Mouse (Mus musculus): ENCODE measurements around the gene Gpc3. TPM values are rescaled to one million over a fixed set of nuclear protein-coding genes. Genes with fewer than 3 reads are reported as not detected.
"Not testable (repeated sequence)": the region's sequence is repeated elsewhere in the genome, so short reads cannot be mapped to it uniquely, and the experiment has no call there.

The Gpc3 gene
- polyA plus RNA-seq, 1 experiment from 2014 or later = 524 TPM

GRCm38 (mm10) chrX:52273016-52273415, 340.7 kb downstream of the Gpc3 start:
- H3K4me2 ChIP-seq = no peak overlapping the region
- WGBS = 79% methylated on average over 7 of the region's 7 CpGs
- no peaks in the 10 kb centered on the region; the same call in 1 of the 2 replicates for H3K27me3 ChIP-seq (replicated peaks; ENCODE audit: control insufficient read depth, insufficient read depth, low read length)
- H3K36me3 ChIP-seq (ENCODE audit: control insufficient read depth, insufficient read depth, low read length) = no peaks in the 10 kb centered on the region; the same call in 1 of the 2 replicates
- ATAC-seq (replicated peaks; ENCODE audit: low FRiP score) = no peak
- H3K4me3 ChIP-seq (ENCODE audit: low read depth, low read length) = no peak overlapping the region
- H3K4me1 ChIP-seq (replicated peaks; ENCODE audit: control insufficient read depth, insufficient read depth, low read length) = no peaks in the 10 kb centered on the region
- no peak overlapping the region for H3K9ac ChIP-seq (ENCODE audit: low read depth, low read length)
- no peak for DNase-seq (ENCODE audit: low spot score)
- no peak overlapping the region for H3K27ac ChIP-seq (ENCODE audit: low read depth, low read length)
- H3K9me3 ChIP-seq (ENCODE audit: control insufficient read depth, low read length) = no peaks in the 10 kb centered on the region

GRCm38 (mm10) chrX:52261991-52262390, 351.8 kb downstream of the Gpc3 start:
- no peak overlapping the region for H3K4me2 ChIP-seq
- no peak overlapping the region for H3K27ac ChIP-seq (ENCODE audit: low read depth, low read length)
- H3K9ac ChIP-seq (ENCODE audit: low read depth, low read length) = no peak overlapping the region
- H3K27me3 ChIP-seq (replicated peaks; ENCODE audit: control insufficient read depth, insufficient read depth, low read length) = no peaks in the 10 kb centered on the region
- no peak overlapping the region for H3K4me3 ChIP-seq (ENCODE audit: low read depth, low read length)
- H3K9me3 ChIP-seq (ENCODE audit: control insufficient read depth, low read length) = no peaks in the 10 kb centered on the region
- WGBS = 75% methylated on average over 11 of the region's 11 CpGs
- ATAC-seq (replicated peaks; ENCODE audit: low FRiP score) (no peak), DNase-seq (ENCODE audit: low spot score) (no peak)
- no peaks in the 10 kb centered on the region for H3K4me1 ChIP-seq (replicated peaks; ENCODE audit: control insufficient read depth, insufficient read depth, low read length)
- H3K36me3 ChIP-seq (ENCODE audit: control insufficient read depth, insufficient read depth, low read length) = no peaks in the 10 kb centered on the region

GRCm38 (mm10) chrX:52261546-52261945, 352.2 kb downstream of the Gpc3 start:
- no peaks in the 10 kb centered on the region for H3K9me3 ChIP-seq (ENCODE audit: control insufficient read depth, low read length)
- no peak overlapping the region for H3K4me3 ChIP-seq (ENCODE audit: low read depth, low read length)
- no peaks in the 10 kb centered on the region for H3K36me3 ChIP-seq (ENCODE audit: control insufficient read depth, insufficient read depth, low read length)
- H3K27me3 ChIP-seq (replicated peaks; ENCODE audit: control insufficient read depth, insufficient read depth, low read length) = no peaks in the 10 kb centered on the region
- H3K27ac ChIP-seq (ENCODE audit: low read depth, low read length) = no peak overlapping the region
- H3K4me2 ChIP-seq = no peak overlapping the region
- ATAC-seq (replicated peaks; ENCODE audit: low FRiP score) = no peak
- no peaks in the 10 kb centered on the region for H3K4me1 ChIP-seq (replicated peaks; ENCODE audit: control insufficient read depth, insufficient read depth, low read length)
- no peak overlapping the region for H3K9ac ChIP-seq (ENCODE audit: low read depth, low read length)
- DNase-seq (ENCODE audit: low spot score) = no peak
- 74% methylated on average over 7 of the region's 7 CpGs for WGBS

GRCm38 (mm10) chrX:52259771-52260170, 354.0 kb downstream of the Gpc3 start:
- H3K4me1 ChIP-seq (replicated peaks; ENCODE audit: control insufficient read depth, insufficient read depth, low read length); ATAC-seq (replicated peaks; ENCODE audit: low FRiP score); H3K27me3 ChIP-seq (replicated peaks; ENCODE audit: control insufficient read depth, insufficient read depth, low read length); H3K9me3 ChIP-seq (ENCODE audit: control insufficient read depth, low read length); DNase-seq (ENCODE audit: low spot score); H3K27ac ChIP-seq (ENCODE audit: low read depth, low read length); H3K4me3 ChIP-seq (ENCODE audit: low read depth, low read length); H3K9ac ChIP-seq (ENCODE audit: low read depth, low read length); H3K4me2 ChIP-seq; H3K36me3 ChIP-seq (ENCODE audit: control insufficient read depth, insufficient read depth, low read length): not testable (repeated sequence)
- WGBS = 55% methylated on average over 1 of the region's 1 CpGs

GRCm38 (mm10) chrX:52254526-52254925, 359.2 kb downstream of the Gpc3 start:
- peaks cover 6% of the 10 kb centered on the region; the same call in 1 of the 2 replicates for H3K27me3 ChIP-seq (replicated peaks; ENCODE audit: control insufficient read depth, insufficient read depth, low read length)
- no peak for DNase-seq (ENCODE audit: low spot score)
- no peaks in the 10 kb centered on the region for H3K36me3 ChIP-seq (ENCODE audit: control insufficient read depth, insufficient read depth, low read length)
- no peak overlapping the region for H3K4me2 ChIP-seq
- 74% methylated on average over 1 of the region's 1 CpGs for WGBS
- no peak for ATAC-seq (replicated peaks; ENCODE audit: low FRiP score)
- H3K9ac ChIP-seq (ENCODE audit: low read depth, low read length) = no peak overlapping the region
- no peaks in the 10 kb centered on the region for H3K9me3 ChIP-seq (ENCODE audit: control insufficient read depth, low read length)
- H3K4me1 ChIP-seq (replicated peaks; ENCODE audit: control insufficient read depth, insufficient read depth, low read length) = no peaks in the 10 kb centered on the region
- H3K27ac ChIP-seq (ENCODE audit: low read depth, low read length) = no peak overlapping the region
- H3K4me3 ChIP-seq (ENCODE audit: low read depth, low read length) = no peak overlapping the region

GRCm38 (mm10) chrX:52245694-52246297, 368.0 kb downstream of the Gpc3 start:
- Histone ChIP-seq H3K36me3 (ENCODE audit: control insufficient read depth, insufficient read depth, low read length) (no peaks in the 10 kb centered on the region), H3K4me3 (ENCODE audit: low read depth, low read length) (no peak overlapping the region), H3K27me3 (replicated peaks; ENCODE audit: control insufficient read depth, insufficient read depth, low read length) (no peaks in the 10 kb centered on the region; the same call in 1 of the 2 replicates), H3K9me3 (ENCODE audit: control insufficient read depth, low read length) (no peaks in the 10 kb centered on the region), H3K27ac (ENCODE audit: low read depth, low read length) (no peak overlapping the region), H3K9ac (ENCODE audit: low read depth, low read length) (no peak overlapping the region), H3K4me1 (replicated peaks; ENCODE audit: control insufficient read depth, insufficient read depth, low read length) (no peaks in the 10 kb centered on the region), H3K4me2 (no peak overlapping the region)
- DNase-seq (ENCODE audit: low spot score) = no peak
- WGBS = 74% methylated on average over 4 of the region's 4 CpGs
- ATAC-seq (replicated peaks; ENCODE audit: low FRiP score) = no peak

- Histone ChIP-seq H3K9me3 (ENCODE audit: control insufficient read depth, low read length) (no peaks in the 10 kb centered on the region), H3K4me1 (replicated peaks; ENCODE audit: control insufficient read depth, insufficient read depth, low read length) (no peaks in the 10 kb centered on the region), H3K27me3 (replicated peaks; ENCODE audit: control insufficient read depth, insufficient read depth, low read length) (0 out of 2 replicates have a peak, but pooled peaks cover 2% of the 10 kb centered on the region), H3K4me3 (ENCODE audit: low read depth, low read length) (no peak overlapping the region), H3K27ac (ENCODE audit: low read depth, low read length) (no peak overlapping the region), H3K9ac (ENCODE audit: low read depth, low read length) (no peak overlapping the region), H3K4me2 (no peak overlapping the region), H3K36me3 (ENCODE audit: control insufficient read depth, insufficient read depth, low read length) (no peaks in the 10 kb centered on the region)
- WGBS = 89% methylated on average over 4 of the region's 4 CpGs
- DNase-seq (ENCODE audit: low spot score) (no peak), ATAC-seq (replicated peaks; ENCODE audit: low FRiP score) (no peak)
These were observed 376.3 kb downstream of the Gpc3 start for GRCm38 (mm10) chrX:52237470-52237869.

- no peaks in the 10 kb centered on the region for H3K9me3 ChIP-seq (ENCODE audit: control insufficient read depth, low read length)
- WGBS = 76% methylated on average over 7 of the region's 7 CpGs
- H3K27me3 ChIP-seq (replicated peaks; ENCODE audit: control insufficient read depth, insufficient read depth, low read length) = 0 out of 2 replicates have a peak, but pooled peaks cover 2% of the 10 kb centered on the region
- no peak overlapping the region for H3K9ac ChIP-seq (ENCODE audit: low read depth, low read length)
- no peak overlapping the region for H3K4me3 ChIP-seq (ENCODE audit: low read depth, low read length)
- H3K4me1 ChIP-seq (replicated peaks; ENCODE audit: control insufficient read depth, insufficient read depth, low read length) = no peaks in the 10 kb centered on the region
- no peak overlapping the region for H3K4me2 ChIP-seq
- no peaks in the 10 kb centered on the region for H3K36me3 ChIP-seq (ENCODE audit: control insufficient read depth, insufficient read depth, low read length)
- ATAC-seq (replicated peaks; ENCODE audit: low FRiP score) (no peak), DNase-seq (ENCODE audit: low spot score) (no peak)
- H3K27ac ChIP-seq (ENCODE audit: low read depth, low read length) = no peak overlapping the region
These were observed 381.8 kb downstream of the Gpc3 start for GRCm38 (mm10) chrX:52231984-52232383.

- no peak for DNase-seq (ENCODE audit: low spot score)
- Histone ChIP-seq H3K36me3 (ENCODE audit: control insufficient read depth, insufficient read depth, low read length) (no peaks in the 10 kb centered on the region), H3K4me3 (ENCODE audit: low read depth, low read length) (no peak overlapping the region), H3K9ac (ENCODE audit: low read depth, low read length) (no peak overlapping the region), H3K27ac (ENCODE audit: low read depth, low read length) (no peak overlapping the region), H3K27me3 (replicated peaks; ENCODE audit: control insufficient read depth, insufficient read depth, low read length) (0 out of 2 replicates have a peak, but pooled peaks cover 2% of the 10 kb centered on the region), H3K4me2 (no peak overlapping the region), H3K4me1 (replicated peaks; ENCODE audit: control insufficient read depth, insufficient read depth, low read length) (no peaks in the 10 kb centered on the region), H3K9me3 (ENCODE audit: control insufficient read depth, low read length) (no peaks in the 10 kb centered on the region)
- no peak for ATAC-seq (replicated peaks; ENCODE audit: low FRiP score)
- WGBS = 74% methylated on average over 4 of the region's 4 CpGs
These were observed 383.0 kb downstream of the Gpc3 start for GRCm38 (mm10) chrX:52230711-52231110.
